Comparison of ENCODE assay signal across 8 mouse cellular contexts in the genomic region with DNA sequence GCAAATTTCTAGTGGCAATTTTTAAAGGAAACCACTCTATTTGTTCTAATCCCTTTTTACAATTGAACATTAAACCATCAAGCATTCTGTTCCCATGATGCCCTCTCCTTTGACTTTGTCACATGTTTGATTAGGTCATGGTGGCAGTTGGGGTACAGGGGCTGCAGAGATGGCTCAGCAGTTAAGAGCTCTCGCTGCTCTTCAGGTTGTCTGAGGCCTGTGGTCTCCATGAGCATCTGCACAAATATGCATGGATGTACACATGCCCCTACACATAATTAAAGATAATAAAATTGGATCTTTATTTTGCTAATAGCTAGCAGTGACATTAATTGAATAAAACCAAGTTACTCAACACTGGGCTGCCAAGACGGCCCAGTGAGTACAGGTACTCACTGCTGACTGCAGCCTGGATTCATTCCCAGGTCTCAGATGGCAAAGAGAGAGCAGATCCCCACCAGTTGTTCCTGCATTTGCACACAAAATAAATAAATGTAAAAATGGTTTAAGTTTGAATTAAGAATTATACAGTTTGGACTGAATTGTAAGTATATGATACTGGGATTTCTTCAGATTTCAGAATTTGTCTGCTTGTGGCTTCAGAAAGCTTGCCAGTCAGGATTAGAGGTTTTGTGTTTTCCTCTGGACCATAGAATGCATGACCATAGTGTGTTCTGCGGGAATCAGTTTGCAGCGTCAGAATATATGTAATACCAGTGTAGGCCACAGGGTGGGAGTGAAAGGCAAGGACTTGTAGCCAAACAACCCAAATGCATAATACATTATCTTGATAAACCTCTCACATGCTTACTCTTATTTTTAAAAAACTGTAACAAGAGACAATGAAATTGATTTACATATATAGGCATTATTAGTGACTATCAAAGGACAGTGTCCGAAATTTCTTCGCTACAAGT.
DNase-seq lines count a peak whose midpoint lies in the region.

No protein-coding gene starts in this region.

- intact Hi-C loops in heart, postnatal 36 days (cut with DNase I), result loop anchor here (2.0 to 5.0 kb wide), 2 partner anchors 324 to 645 kb away; no protein-coding TSS in a partner anchor

- peak; percentile 50 for DNase-seq in ovary, postnatal 14 days (ENCODE audit: low spot score)
- DNase-seq in ovary, postnatal 10 days (ENCODE audit: low spot score), result no peak
- peak; percentile 71 for DNase-seq in adipocyte (ENCODE audit: low spot score)
- peak; percentile 68 for DNase-seq in embryo, embryonic 11 days
- DNase-seq in heart, postnatal 36 days, result peak; percentile 25 to 31
- peak; percentile 61 to 87 for DNase-seq in layer of hippocampus, postnatal 14 days (ENCODE audit: low spot score in 2 of 2)
- DNase-seq in mesoderm, embryonic 11.5 days (ENCODE audit: low read depth, low spot score), result peak; percentile 60
- DNase-seq in skeletal muscle tissue, adult 2 months (ENCODE audit: low read depth, low spot score), result peak; percentile 9
